Mouse (Mus musculus): ENCODE measurements at regions not wholly inside any gene's neighbourhood (a gene's known extent, or its start where the extent isn't known, plus 50 kb on each side); places are given as distances from the start of the nearest gene placed in this dataset.
A peak's percentile ranks its signal among the peaks of the same experiment; 100 is the strongest.
"Not testable (repeated sequence)": the region's sequence is repeated elsewhere in the genome, so short reads cannot be mapped to it uniquely, and the experiment has no call there.

GRCm38 (mm10) chr13:72219329-72219728, 255.8 kb upstream of the Irx1 start:
- ATAC-seq = no peak
- no peak for DNase-seq
- no peak overlapping the region for H3K4me3 ChIP-seq (ENCODE audit: low read depth, low read length)
- 88% methylated on average over 2 of the region's 2 CpGs for WGBS (ENCODE audit: insufficient replicate concordance)
- H3K27ac ChIP-seq (ENCODE audit: low read depth) = no peak overlapping the region
- no peaks in the 10 kb centered on the region for H3K27me3 ChIP-seq (ENCODE audit: insufficient read depth, low read length)
- H3K4me2 ChIP-seq (ENCODE audit: low read depth, low read length) = no peak overlapping the region
- H3K4me1 ChIP-seq (ENCODE audit: insufficient read depth) = no peaks in the 10 kb centered on the region
- TF ChIP-seq CTCF (IDR thresholded peaks at IDR 0.05; ENCODE audit: low read depth) (no peak), EP300 (IDR thresholded peaks at IDR 0.05; ENCODE audit: low read depth) (no peak)
- H3K36me3 ChIP-seq (replicated peaks; ENCODE audit: insufficient read depth, low read length) = no peaks in the 10 kb centered on the region
- no peak overlapping the region for H3K9ac ChIP-seq (replicated peaks)
- no peaks in the 10 kb centered on the region for H3K9me3 ChIP-seq (ENCODE audit: low read length)

GRCm38 (mm10) chr13:72227102-72227501, 263.6 kb upstream of the Irx1 start:
- Histone ChIP-seq H3K9me3 (ENCODE audit: low read length) (no peaks in the 10 kb centered on the region), H3K4me1 (ENCODE audit: insufficient read depth) (no peaks in the 10 kb centered on the region), H3K9ac (replicated peaks) (no peak overlapping the region), H3K4me2 (ENCODE audit: low read depth, low read length) (no peak overlapping the region), H3K4me3 (ENCODE audit: low read depth, low read length) (no peak overlapping the region), H3K27me3 (ENCODE audit: insufficient read depth, low read length) (no peaks in the 10 kb centered on the region), H3K36me3 (replicated peaks; ENCODE audit: insufficient read depth, low read length) (no peaks in the 10 kb centered on the region), H3K27ac (ENCODE audit: low read depth) (no peak overlapping the region)
- DNase-seq (no peak), ATAC-seq (no peak)
- 83% methylated on average over 1 of the region's 1 CpGs for WGBS (ENCODE audit: insufficient replicate concordance)
- TF ChIP-seq EP300 (IDR thresholded peaks at IDR 0.05; ENCODE audit: low read depth) (no peak), CTCF (IDR thresholded peaks at IDR 0.05; ENCODE audit: low read depth) (no peak)

- no peaks in the 10 kb centered on the region for H3K36me3 ChIP-seq (replicated peaks; ENCODE audit: insufficient read depth, low read length)
- TF ChIP-seq EP300 (IDR thresholded peaks at IDR 0.05; ENCODE audit: low read depth) = no peak
- TF ChIP-seq CTCF (IDR thresholded peaks at IDR 0.05; ENCODE audit: low read depth) = no peak
- no peak overlapping the region for H3K27ac ChIP-seq (ENCODE audit: low read depth)
- DNase-seq (no peak), ATAC-seq (no peak)
- no peaks in the 10 kb centered on the region for H3K27me3 ChIP-seq (ENCODE audit: insufficient read depth, low read length)
- no peak overlapping the region for H3K9ac ChIP-seq (replicated peaks)
- WGBS (ENCODE audit: insufficient replicate concordance) = 75% methylated on average over 4 of the region's 4 CpGs
- H3K4me1 ChIP-seq (ENCODE audit: insufficient read depth) = no peaks in the 10 kb centered on the region
- H3K4me2 ChIP-seq (ENCODE audit: low read depth, low read length) = no peak overlapping the region
- no peaks in the 10 kb centered on the region for H3K9me3 ChIP-seq (ENCODE audit: low read length)
- H3K4me3 ChIP-seq (ENCODE audit: low read depth, low read length) = no peak overlapping the region
Measured at GRCm38 (mm10) chr13:72231032-72231591, 267.6 kb upstream of the Irx1 start.

- H3K27ac ChIP-seq (ENCODE audit: low read depth) = no peak overlapping the region
- no peak for DNase-seq
- H3K9me3 ChIP-seq (ENCODE audit: low read length) = no peaks in the 10 kb centered on the region
- TF ChIP-seq CTCF (IDR thresholded peaks at IDR 0.05; ENCODE audit: low read depth) (no peak), EP300 (IDR thresholded peaks at IDR 0.05; ENCODE audit: low read depth) (no peak)
- H3K4me3 ChIP-seq (ENCODE audit: low read depth, low read length) = no peak overlapping the region
- H3K4me1 ChIP-seq (ENCODE audit: insufficient read depth) = no peaks in the 10 kb centered on the region
- no peak overlapping the region for H3K9ac ChIP-seq (replicated peaks)
- no peak overlapping the region for H3K4me2 ChIP-seq (ENCODE audit: low read depth, low read length)
- H3K36me3 ChIP-seq (replicated peaks; ENCODE audit: insufficient read depth, low read length) = no peaks in the 10 kb centered on the region
- no peaks in the 10 kb centered on the region for H3K27me3 ChIP-seq (ENCODE audit: insufficient read depth, low read length)
- ATAC-seq = no peak
Measured at GRCm38 (mm10) chr13:72232080-72232479, 268.6 kb upstream of the Irx1 start.

- Histone ChIP-seq H3K9ac (replicated peaks) (no peak overlapping the region), H3K4me3 (ENCODE audit: low read depth, low read length) (no peak overlapping the region), H3K27me3 (ENCODE audit: insufficient read depth, low read length) (no peaks in the 10 kb centered on the region), H3K27ac (ENCODE audit: low read depth) (no peak overlapping the region), H3K4me2 (ENCODE audit: low read depth, low read length) (no peak overlapping the region), H3K36me3 (replicated peaks; ENCODE audit: insufficient read depth, low read length) (no peaks in the 10 kb centered on the region), H3K4me1 (ENCODE audit: insufficient read depth) (no peaks in the 10 kb centered on the region), H3K9me3 (ENCODE audit: low read length) (no peaks in the 10 kb centered on the region)
- ATAC-seq (no peak), DNase-seq (no peak)
- no peak for TF ChIP-seq EP300 (IDR thresholded peaks at IDR 0.05; ENCODE audit: low read depth)
- TF ChIP-seq CTCF (IDR thresholded peaks at IDR 0.05; ENCODE audit: low read depth) = no peak
- WGBS (ENCODE audit: insufficient replicate concordance) = 46% methylated on average over 3 of the region's 3 CpGs
Measured at GRCm38 (mm10) chr13:72241919-72242318, 278.4 kb upstream of the Irx1 start.

GRCm38 (mm10) chr13:72250419-72250818, 286.9 kb upstream of the Irx1 start:
- no peaks in the 10 kb centered on the region for H3K36me3 ChIP-seq (replicated peaks; ENCODE audit: insufficient read depth, low read length)

GRCm38 (mm10) chr13:72253242-72253641, 289.7 kb upstream of the Irx1 start:
- not testable (repeated sequence) for H3K9me3 ChIP-seq (ENCODE audit: low read length); H3K27me3 ChIP-seq (ENCODE audit: insufficient read depth, low read length); H3K4me2 ChIP-seq (ENCODE audit: low read depth, low read length); DNase-seq; H3K4me1 ChIP-seq (ENCODE audit: insufficient read depth); ATAC-seq; H3K36me3 ChIP-seq (replicated peaks; ENCODE audit: insufficient read depth, low read length); H3K27ac ChIP-seq (ENCODE audit: low read depth); H3K9ac ChIP-seq (replicated peaks); H3K4me3 ChIP-seq (ENCODE audit: low read depth, low read length)
- 46% methylated on average over 13 of the region's 13 CpGs for WGBS (ENCODE audit: insufficient replicate concordance)

More at GRCm38 (mm10) chr13:72250419-72250818, 286.9 kb upstream of the Irx1 start:
- no peaks in the 10 kb centered on the region for H3K4me1 ChIP-seq (ENCODE audit: insufficient read depth)
- TF ChIP-seq EP300 (IDR thresholded peaks at IDR 0.05; ENCODE audit: low read depth) = no peak
- TF ChIP-seq CTCF (IDR thresholded peaks at IDR 0.05; ENCODE audit: low read depth) = 0 out of 2 replicates have a peak, but pooled peaks have one; percentile 3
- no peak overlapping the region for H3K9ac ChIP-seq (replicated peaks)
- no peak overlapping the region for H3K4me2 ChIP-seq (ENCODE audit: low read depth, low read length)
- H3K4me3 ChIP-seq (ENCODE audit: low read depth, low read length) = no peak overlapping the region
- DNase-seq (no peak), ATAC-seq (no peak)
- H3K27me3 ChIP-seq (ENCODE audit: insufficient read depth, low read length) = no peaks in the 10 kb centered on the region
- H3K27ac ChIP-seq (ENCODE audit: low read depth) = no peak overlapping the region
- no peaks in the 10 kb centered on the region for H3K9me3 ChIP-seq (ENCODE audit: low read length)

All from liver, postnatal 0 days (tissue).